Mouse (Mus musculus): Measurements from ENCODE around the gene Fam133b. TPM values are rescaled to one million over a fixed set of nuclear protein-coding genes. Genes with fewer than 3 reads are reported as not detected.
A peak's percentile ranks its signal among the peaks of the same experiment; 100 is the strongest.

The Fam133b gene
- polyA plus RNA-seq, 1 experiment from 2014 or later, result 17.1 TPM

- WGBS, result 86% methylated on average over 10 of the region's 10 CpGs
- no peak for ATAC-seq (ENCODE audit: insufficient number of reproducible peaks, insufficient read depth, low FRiP score, low read depth)
These were observed 32.4 kb upstream of the Fam133b start for GRCm38 (mm10) chr5:3511097-3511795.

GRCm38 (mm10) chr5:3512584-3512983, 31.0 kb upstream of the Fam133b start:
- H3K4me1 ChIP-seq (ENCODE audit: control insufficient read depth in 2 of 2, insufficient read depth in 2 of 2, low read length in 2 of 2), result peaks cover 2 to 4% of the 10 kb centered on the region in 2 experiments; a peak in 2 of 4 replicates
- 52% methylated on average over 4 of the region's 4 CpGs for WGBS

More at GRCm38 (mm10) chr5:3511097-3511795, 32.4 kb upstream of the Fam133b start:
- H3K27ac ChIP-seq (replicated peaks in 1 of 2; ENCODE audit: control insufficient read depth in 1 of 2, insufficient read depth in 1 of 2, low read depth in 2 of 2, low read length in 2 of 2), result no peak overlapping the region
- H3K9ac ChIP-seq (ENCODE audit: low read length), result no peak overlapping the region
- H3K9me3 ChIP-seq (ENCODE audit: control insufficient read depth, low read length), result no peaks in the 10 kb centered on the region
- no peak overlapping the region for H3K4me2 ChIP-seq (ENCODE audit: low read length)
- H3K4me1 ChIP-seq (ENCODE audit: control insufficient read depth in 2 of 2, insufficient read depth in 2 of 2, low read length in 2 of 2), result peaks cover 0 to 4% of the 10 kb centered on the region in 2 experiments; a peak in 2 of 4 replicates
- H3K27me3 ChIP-seq (ENCODE audit: control insufficient read depth, insufficient read depth, low read length), result no peaks in the 10 kb centered on the region
- H3K4me3 ChIP-seq (ENCODE audit: control insufficient read depth in 1 of 2, insufficient read depth in 1 of 2, low read depth in 1 of 2, low read length in 2 of 2), result no peak overlapping the region
- no peaks in the 10 kb centered on the region for H3K36me3 ChIP-seq (ENCODE audit: control insufficient read depth, insufficient read depth, low read length)

GRCm38 (mm10) chr5:3514901-3515311, 28.7 kb upstream of the Fam133b start:
- WGBS, result 43% methylated on average over 8 of the region's 8 CpGs
- peaks cover 2 to 4% of the 10 kb centered on the region in 2 experiments; a peak in 2 of 4 replicates for H3K4me1 ChIP-seq (ENCODE audit: control insufficient read depth in 2 of 2, insufficient read depth in 2 of 2, low read length in 2 of 2)
- no peak for ATAC-seq (ENCODE audit: insufficient number of reproducible peaks, insufficient read depth, low FRiP score, low read depth)

More at GRCm38 (mm10) chr5:3512584-3512983, 31.0 kb upstream of the Fam133b start:
- ATAC-seq (ENCODE audit: insufficient number of reproducible peaks, insufficient read depth, low FRiP score, low read depth), result no peak
- Histone ChIP-seq H3K4me2 (ENCODE audit: low read length) (no peak overlapping the region), H3K4me3 (ENCODE audit: control insufficient read depth in 1 of 2, insufficient read depth in 1 of 2, low read depth in 1 of 2, low read length in 2 of 2) (no peak overlapping the region), H3K27ac (replicated peaks in 1 of 2; ENCODE audit: control insufficient read depth in 1 of 2, insufficient read depth in 1 of 2, low read depth in 2 of 2, low read length in 2 of 2) (no peak overlapping the region), H3K27me3 (ENCODE audit: control insufficient read depth, insufficient read depth, low read length) (no peaks in the 10 kb centered on the region), H3K9ac (ENCODE audit: low read length) (no peak overlapping the region), H3K36me3 (ENCODE audit: control insufficient read depth, insufficient read depth, low read length) (no peaks in the 10 kb centered on the region), H3K9me3 (ENCODE audit: control insufficient read depth, low read length) (no peaks in the 10 kb centered on the region)

GRCm38 (mm10) chr5:3515477-3515876, 28.2 kb upstream of the Fam133b start:
- no peak for ATAC-seq (ENCODE audit: insufficient number of reproducible peaks, insufficient read depth, low FRiP score, low read depth)
- no peaks in the 10 kb centered on the region for H3K9me3 ChIP-seq (ENCODE audit: control insufficient read depth, low read length)
- no peak overlapping the region for H3K27ac ChIP-seq (replicated peaks in 1 of 2; ENCODE audit: control insufficient read depth in 1 of 2, insufficient read depth in 1 of 2, low read depth in 2 of 2, low read length in 2 of 2)
- no peak overlapping the region for H3K4me2 ChIP-seq (ENCODE audit: low read length)
- H3K4me3 ChIP-seq (ENCODE audit: control insufficient read depth in 1 of 2, insufficient read depth in 1 of 2, low read depth in 1 of 2, low read length in 2 of 2), result no peak overlapping the region
- peaks cover 17% of the 10 kb centered on the region for H3K36me3 ChIP-seq (ENCODE audit: control insufficient read depth, insufficient read depth, low read length)
- H3K27me3 ChIP-seq (ENCODE audit: control insufficient read depth, insufficient read depth, low read length), result no peaks in the 10 kb centered on the region
- H3K4me1 ChIP-seq (ENCODE audit: control insufficient read depth in 2 of 2, insufficient read depth in 2 of 2, low read length in 2 of 2), result peaks cover 2 to 4% of the 10 kb centered on the region in 2 experiments; a peak in 2 of 4 replicates
- no peak overlapping the region for H3K9ac ChIP-seq (ENCODE audit: low read length)
- 87% methylated on average over 9 of the region's 9 CpGs for WGBS

More at GRCm38 (mm10) chr5:3514901-3515311, 28.7 kb upstream of the Fam133b start:
- Histone ChIP-seq H3K27ac (replicated peaks in 1 of 2; ENCODE audit: control insufficient read depth in 1 of 2, insufficient read depth in 1 of 2, low read depth in 2 of 2, low read length in 2 of 2) (no peak overlapping the region), H3K9me3 (ENCODE audit: control insufficient read depth, low read length) (no peaks in the 10 kb centered on the region), H3K9ac (ENCODE audit: low read length) (no peak overlapping the region), H3K27me3 (ENCODE audit: control insufficient read depth, insufficient read depth, low read length) (no peaks in the 10 kb centered on the region), H3K4me2 (ENCODE audit: low read length) (no peak overlapping the region), H3K36me3 (ENCODE audit: control insufficient read depth, insufficient read depth, low read length) (peaks cover 11% of the 10 kb centered on the region), H3K4me3 (ENCODE audit: control insufficient read depth in 1 of 2, insufficient read depth in 1 of 2, low read depth in 1 of 2, low read length in 2 of 2) (no peak overlapping the region)

GRCm38 (mm10) chr5:3516481-3517075, 27.1 kb upstream of the Fam133b start:
- 0 out of 4 replicates have a peak overlapping the region, but pooled peaks of 1 of the 2 experiments have one; percentile 2 for H3K27ac ChIP-seq (replicated peaks in 1 of 2; ENCODE audit: control insufficient read depth in 1 of 2, insufficient read depth in 1 of 2, low read depth in 2 of 2, low read length in 2 of 2)

GRCm38 (mm10) chr5:3520493-3521359, 22.9 kb upstream of the Fam133b start:
- peaks cover 48% of the 10 kb centered on the region for H3K36me3 ChIP-seq (ENCODE audit: control insufficient read depth, insufficient read depth, low read length)
- 0 out of 4 replicates have a peak, but pooled peaks cover 0 to 2% of the 10 kb centered on the region in 2 experiments for H3K4me1 ChIP-seq (ENCODE audit: control insufficient read depth in 2 of 2, insufficient read depth in 2 of 2, low read length in 2 of 2)
- no peaks in the 10 kb centered on the region for H3K9me3 ChIP-seq (ENCODE audit: control insufficient read depth, low read length)
- H3K9ac ChIP-seq (ENCODE audit: low read length), result no peak overlapping the region
- H3K4me2 ChIP-seq (ENCODE audit: low read length), result no peak overlapping the region
- no peak for ATAC-seq (ENCODE audit: insufficient number of reproducible peaks, insufficient read depth, low FRiP score, low read depth)
- H3K27me3 ChIP-seq (ENCODE audit: control insufficient read depth, insufficient read depth, low read length), result no peaks in the 10 kb centered on the region
- H3K27ac ChIP-seq (replicated peaks in 1 of 2; ENCODE audit: control insufficient read depth in 1 of 2, insufficient read depth in 1 of 2, low read depth in 2 of 2, low read length in 2 of 2), result no peak overlapping the region
- WGBS, result 86% methylated on average over 18 of the region's 18 CpGs
- no peak overlapping the region for H3K4me3 ChIP-seq (ENCODE audit: control insufficient read depth in 1 of 2, insufficient read depth in 1 of 2, low read depth in 1 of 2, low read length in 2 of 2)

More at GRCm38 (mm10) chr5:3516481-3517075, 27.1 kb upstream of the Fam133b start:
- Histone ChIP-seq H3K27me3 (ENCODE audit: control insufficient read depth, insufficient read depth, low read length) (no peaks in the 10 kb centered on the region), H3K4me2 (ENCODE audit: low read length) (no peak overlapping the region), H3K4me3 (ENCODE audit: control insufficient read depth in 1 of 2, insufficient read depth in 1 of 2, low read depth in 1 of 2, low read length in 2 of 2) (no peak overlapping the region), H3K36me3 (ENCODE audit: control insufficient read depth, insufficient read depth, low read length) (peaks cover 28% of the 10 kb centered on the region), H3K9ac (ENCODE audit: low read length) (no peak overlapping the region), H3K4me1 (ENCODE audit: control insufficient read depth in 2 of 2, insufficient read depth in 2 of 2, low read length in 2 of 2) (peaks cover 2 to 4% of the 10 kb centered on the region in 2 experiments; a peak in 2 of 4 replicates), H3K9me3 (ENCODE audit: control insufficient read depth, low read length) (no peaks in the 10 kb centered on the region)
- 64% methylated on average over 9 of the region's 9 CpGs for whole genome bisulfite sequencing
- peak; percentile 43; the same call in 1 of the 2 replicates for ATAC-seq (ENCODE audit: insufficient number of reproducible peaks, insufficient read depth, low FRiP score, low read depth)

- H3K36me3 ChIP-seq (ENCODE audit: control insufficient read depth, insufficient read depth, low read length), result peaks cover 51% of the 10 kb centered on the region
- H3K27ac ChIP-seq (replicated peaks in 1 of 2; ENCODE audit: control insufficient read depth in 1 of 2, insufficient read depth in 1 of 2, low read depth in 2 of 2, low read length in 2 of 2), result no peak overlapping the region
- no peaks in the 10 kb centered on the region for H3K27me3 ChIP-seq (ENCODE audit: control insufficient read depth, insufficient read depth, low read length)
- H3K4me2 ChIP-seq (ENCODE audit: low read length), result no peak overlapping the region
- H3K9me3 ChIP-seq (ENCODE audit: control insufficient read depth, low read length), result no peaks in the 10 kb centered on the region
- no peak overlapping the region for H3K4me3 ChIP-seq (ENCODE audit: control insufficient read depth in 1 of 2, insufficient read depth in 1 of 2, low read depth in 1 of 2, low read length in 2 of 2)
- H3K9ac ChIP-seq (ENCODE audit: low read length), result no peak overlapping the region
- no peaks in the 10 kb centered on the region for H3K4me1 ChIP-seq (ENCODE audit: control insufficient read depth in 2 of 2, insufficient read depth in 2 of 2, low read length in 2 of 2)
- 87% methylated on average over 12 of the region's 12 CpGs for WGBS
- no peak for ATAC-seq (ENCODE audit: insufficient number of reproducible peaks, insufficient read depth, low FRiP score, low read depth)
These were observed 21.9 kb upstream of the Fam133b start for GRCm38 (mm10) chr5:3521741-3522140.
